ENCODE assay signal across 20 mouse cellular contexts in the genomic region with DNA sequence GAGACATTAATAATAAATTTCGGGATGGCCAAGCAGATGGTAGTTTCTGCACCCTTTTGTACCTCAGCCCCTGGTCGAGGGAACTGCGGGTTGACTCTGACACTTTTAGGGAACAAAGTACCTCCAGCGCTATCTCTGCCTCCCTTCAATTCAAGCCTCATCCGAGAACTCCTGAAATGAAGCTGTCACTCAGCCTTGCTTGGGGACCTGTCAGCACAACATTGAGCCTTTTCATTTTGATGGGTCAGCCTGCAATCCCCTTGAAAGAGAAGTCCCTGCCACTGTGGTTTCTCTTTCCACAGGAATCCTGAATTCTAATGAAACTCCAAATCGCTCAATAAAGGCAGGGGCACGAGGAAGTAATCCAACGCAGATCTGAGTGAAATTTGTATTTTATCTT.
DNase-seq lines count a peak whose midpoint lies in the region; ATAC-seq and TF ChIP-seq lines count a peak whose summit lies in the region.
"Had no signal": no experiment of that assay in that cellular context is flagged by ENCODE, and none has a peak within 500 bp of the region (broad histone marks: within the 10 kb centered on the region; RNA-seq: fewer than 3 reads in every experiment).

No protein-coding gene starts in this region.

- no peak for ATAC-seq in forebrain, postnatal 0 days
- peak; percentile 60 for ATAC-seq in midbrain, embryonic 11.5 days (ENCODE audit: low FRiP score)
- ATAC-seq in midbrain, embryonic 16.5 days = no peak
- ATAC-seq in megakaryocyte progenitor cell, adult 5-6 weeks (replicated peaks; ENCODE audit: poor library complexity) = 0 out of 2 replicates have a peak, but pooled peaks have one; percentile 17
- ATAC-seq in erythroblast, adult 5-6 weeks (replicated peaks; ENCODE audit: low FRiP score, poor library complexity, severe bottlenecking) = no peak
- ATAC-seq: intestine, embryonic 16.5 days had no signal

- peaks cover 78% of the 10 kb centered on the region for H3K27me3 ChIP-seq in forebrain, embryonic 10.5 days (ENCODE audit: poor library complexity, severe bottlenecking)
- no peaks in the 10 kb centered on the region for H3K27me3 ChIP-seq in forebrain, postnatal 0 days (ENCODE audit: insufficient read depth, low read length)
- H3K27me3 ChIP-seq in midbrain, embryonic 11.5 days (ENCODE audit: control insufficient read depth, insufficient read depth, low read length) = peaks cover 19% of the 10 kb centered on the region
- H3K27me3 ChIP-seq in midbrain, embryonic 16.5 days (ENCODE audit: control insufficient read depth, insufficient read depth, low read depth, low read length) = peaks cover 6% of the 10 kb centered on the region
- H3K27me3 ChIP-seq: embryonic facial prominence, embryonic 15.5 days had no signal

- H3K9ac ChIP-seq in forebrain, postnatal 0 days = no peak overlapping the region
- 0 out of 2 replicates have a peak overlapping the region, but pooled peaks have one; percentile 36 for H3K9ac ChIP-seq in midbrain, embryonic 11.5 days (ENCODE audit: low read length)
- H3K9ac ChIP-seq in midbrain, embryonic 16.5 days (ENCODE audit: low read depth, low read length) = no peak overlapping the region
- H3K9ac ChIP-seq: embryonic facial prominence, embryonic 15.5 days; kidney, embryonic 15.5 days had no signal

- peaks cover 51% of the 10 kb centered on the region for H3K4me1 ChIP-seq in forebrain, embryonic 10.5 days
- 0 out of 2 replicates have a peak, but pooled peaks cover 3% of the 10 kb centered on the region for H3K4me1 ChIP-seq in forebrain, postnatal 0 days (ENCODE audit: insufficient read depth)
- H3K4me1 ChIP-seq in midbrain, embryonic 11.5 days (ENCODE audit: control insufficient read depth, insufficient read depth, low read length) = peaks cover 16% of the 10 kb centered on the region; the same call in 1 of the 2 replicates
- peaks cover 2% of the 10 kb centered on the region; the same call in 1 of the 2 replicates for H3K4me1 ChIP-seq in midbrain, embryonic 16.5 days (ENCODE audit: control insufficient read depth, insufficient read depth, low read length)
- H3K4me1 ChIP-seq: embryonic facial prominence, embryonic 15.5 days had no signal

- H3K27ac ChIP-seq in forebrain, embryonic 10.5 days = peak overlapping the region; percentile 74
- no peak overlapping the region for H3K27ac ChIP-seq in forebrain, postnatal 0 days (ENCODE audit: low read depth, low read length)
- H3K27ac ChIP-seq in midbrain, embryonic 11.5 days (ENCODE audit: low read depth, low read length) = no peak overlapping the region
- H3K27ac ChIP-seq in midbrain, embryonic 16.5 days (ENCODE audit: low read length) = no peak overlapping the region
- H3K27ac ChIP-seq: embryonic facial prominence, embryonic 15.5 days; heart, embryonic 10.5 days; kidney, embryonic 15.5 days; limb, embryonic 10.5 days had no signal

- no peaks in the 10 kb centered on the region for H3K9me3 ChIP-seq in forebrain, embryonic 10.5 days
- no peaks in the 10 kb centered on the region for H3K9me3 ChIP-seq in forebrain, postnatal 0 days (ENCODE audit: low read length)
- H3K9me3 ChIP-seq in midbrain, embryonic 11.5 days (ENCODE audit: control insufficient read depth, low read length) = no peaks in the 10 kb centered on the region
- H3K9me3 ChIP-seq in midbrain, embryonic 16.5 days (replicated peaks; ENCODE audit: control insufficient read depth, low read length, poor library complexity, severe bottlenecking) = no peaks in the 10 kb centered on the region
- H3K9me3 ChIP-seq: embryonic facial prominence, embryonic 15.5 days; heart, embryonic 10.5 days; kidney, embryonic 15.5 days; limb, embryonic 10.5 days had no signal

- TF ChIP-seq CTCF in forebrain, postnatal 0 days (IDR thresholded peaks at IDR 0.05; ENCODE audit: low read depth) = no peak

- no peak overlapping the region for H3K4me2 ChIP-seq in forebrain, postnatal 0 days (ENCODE audit: low read depth)
- peak overlapping the region; percentile 22; the same call in 1 of the 2 replicates for H3K4me2 ChIP-seq in midbrain, embryonic 11.5 days
- no peak overlapping the region for H3K4me2 ChIP-seq in midbrain, embryonic 16.5 days (ENCODE audit: low read length)
- H3K4me2 ChIP-seq: embryonic facial prominence, embryonic 15.5 days; kidney, embryonic 15.5 days had no signal

- no peaks in the 10 kb centered on the region for H3K36me3 ChIP-seq in forebrain, embryonic 10.5 days (replicated peaks)
- H3K36me3 ChIP-seq in forebrain, postnatal 0 days (ENCODE audit: insufficient read depth) = no peaks in the 10 kb centered on the region
- H3K36me3 ChIP-seq in midbrain, embryonic 11.5 days (ENCODE audit: control insufficient read depth, insufficient read depth, low read length) = no peaks in the 10 kb centered on the region
- H3K36me3 ChIP-seq in midbrain, embryonic 16.5 days (ENCODE audit: control insufficient read depth, insufficient read depth, low read length) = no peaks in the 10 kb centered on the region
- H3K36me3 ChIP-seq: embryonic facial prominence, embryonic 15.5 days; heart, embryonic 10.5 days; kidney, embryonic 15.5 days; limb, embryonic 10.5 days had no signal

- H3K4me3 ChIP-seq in forebrain, embryonic 10.5 days = peak overlapping the region; percentile 11; the same call in 1 of the 2 replicates
- H3K4me3 ChIP-seq in forebrain, postnatal 0 days (ENCODE audit: low read depth, low read length) = no peak overlapping the region
- H3K4me3 ChIP-seq in midbrain, embryonic 11.5 days (ENCODE audit: low read depth, low read length) = no peak overlapping the region
- no peak overlapping the region for H3K4me3 ChIP-seq in midbrain, embryonic 16.5 days (ENCODE audit: low read depth, low read length)
- H3K4me3 ChIP-seq: embryonic facial prominence, embryonic 15.5 days; heart, embryonic 10.5 days; kidney, embryonic 15.5 days; limb, embryonic 10.5 days had no signal

- 21% methylated on average over 8 of the region's 8 CpGs for WGBS in forebrain, embryonic 10.5 days
- WGBS in forebrain, postnatal 0 days = 21% methylated on average over 8 of the region's 8 CpGs
- WGBS in midbrain, embryonic 11.5 days = 18% methylated on average over 8 of the region's 8 CpGs
- WGBS in midbrain, embryonic 16.5 days = 11% methylated on average over 8 of the region's 8 CpGs

- no peak for DNase-seq in forebrain, embryonic 10.5 days (ENCODE audit: extremely low spot score, low spot score)
- DNase-seq in forebrain, postnatal 0 days = no peak
- peak; percentile 92 for DNase-seq in midbrain, embryonic 11.5 days (ENCODE audit: low spot score, missing footprints)
- DNase-seq in c-Kit-positive CD71-positive TER-119-positive erythroid progenitor cells, embryonic 14.5 days (ENCODE audit: low spot score) = no peak
- no peak for DNase-seq in cerebellum, adult 9-11 months
- DNase-seq: adrenal gland, adult 2 months; cerebellum, adult 9-10 months; embryo, embryonic 11 days; heart, postnatal 14 days; lung, adult 2 months; right cerebral cortex, postnatal 4 days; thymus, adult 2 months had no signal

Comparison
In these comparisons a context has a peak if more than half of its experiments do, and no peak if none do; other contexts are left out.
1. ATAC-seq: peak in midbrain, embryonic 11.5 days (single experiment) and megakaryocyte progenitor cell, adult 5-6 weeks (single experiment); none in forebrain, postnatal 0 days (single experiment), midbrain, embryonic 16.5 days (single experiment) and erythroblast, adult 5-6 weeks (single experiment).